Mouse (Mus musculus): ENCODE results near the gene Pitx3.
"Not testable (repeated sequence)": the region's sequence is repeated elsewhere in the genome, so short reads cannot be mapped to it uniquely, and the experiment has no call there.

Pitx3 gene

DNA sequence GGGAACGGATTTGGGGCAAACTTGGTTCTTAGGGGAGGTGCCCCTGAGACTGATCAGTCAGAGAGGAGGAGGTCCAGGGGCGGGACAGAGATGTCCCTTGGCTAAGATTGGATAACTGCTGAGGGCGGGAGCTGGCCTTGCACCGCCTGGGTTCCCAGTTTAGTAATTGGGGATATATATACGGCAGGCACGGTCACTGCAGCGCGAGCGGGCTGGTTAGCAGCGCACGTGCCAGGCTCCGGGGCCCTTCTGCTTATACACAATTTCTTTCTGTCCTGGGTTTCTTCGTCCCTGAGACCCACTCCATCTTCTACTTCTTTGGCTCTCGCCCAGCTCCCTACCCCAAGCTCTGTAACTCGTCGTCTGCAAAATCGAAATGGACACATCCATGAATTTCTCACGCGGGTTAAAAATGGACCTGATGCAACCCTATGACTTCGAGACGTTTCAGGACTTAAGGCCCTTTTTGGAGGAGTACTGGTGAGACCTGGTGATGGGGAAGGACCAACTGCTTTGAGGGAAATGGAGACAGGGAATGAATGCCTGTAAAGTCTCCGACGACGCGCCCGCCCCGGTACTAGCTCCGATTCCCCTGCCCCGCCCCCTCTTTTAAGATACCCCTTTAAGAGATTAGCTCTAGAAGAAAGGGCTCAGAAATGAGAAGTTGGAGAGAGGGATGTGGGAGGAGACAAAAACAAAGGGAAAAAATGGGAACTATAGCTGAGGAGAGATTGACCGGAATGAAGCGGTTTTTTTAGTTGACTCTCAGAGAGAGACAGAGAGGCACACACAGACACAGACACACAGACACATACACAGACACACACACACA lies 16.2 kb downstream of the Pitx3 start, which contains the start of gene Elovl3:
Elovl3 (plus strand) TSS at position 204 of the 832 bp plus-strand sequence.
- no peak for DNase-seq (ENCODE audit: low spot score)

DNA sequence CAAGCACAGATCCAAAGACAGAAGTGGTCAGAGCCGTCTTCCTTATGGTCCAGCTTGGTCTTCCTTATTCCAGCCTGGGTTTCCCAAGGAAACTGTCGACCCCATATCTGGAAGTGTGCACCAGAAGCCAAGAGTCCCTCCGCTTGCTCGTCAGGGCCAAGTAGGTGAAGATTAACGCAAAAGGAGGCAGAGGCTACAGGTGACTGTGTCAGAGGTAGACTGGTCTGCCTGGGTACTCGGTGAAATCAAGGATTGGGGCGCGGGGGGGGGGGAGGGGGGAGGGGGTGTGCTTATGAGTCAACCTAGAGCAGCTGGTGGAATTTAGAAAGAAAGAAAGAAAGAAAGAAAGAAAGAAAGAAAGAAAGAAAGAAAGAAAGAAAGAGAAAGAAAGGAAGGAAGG lies 16.8 kb downstream of the Pitx3 start:
- DNase-seq (ENCODE audit: low spot score) = no peak

DNA sequence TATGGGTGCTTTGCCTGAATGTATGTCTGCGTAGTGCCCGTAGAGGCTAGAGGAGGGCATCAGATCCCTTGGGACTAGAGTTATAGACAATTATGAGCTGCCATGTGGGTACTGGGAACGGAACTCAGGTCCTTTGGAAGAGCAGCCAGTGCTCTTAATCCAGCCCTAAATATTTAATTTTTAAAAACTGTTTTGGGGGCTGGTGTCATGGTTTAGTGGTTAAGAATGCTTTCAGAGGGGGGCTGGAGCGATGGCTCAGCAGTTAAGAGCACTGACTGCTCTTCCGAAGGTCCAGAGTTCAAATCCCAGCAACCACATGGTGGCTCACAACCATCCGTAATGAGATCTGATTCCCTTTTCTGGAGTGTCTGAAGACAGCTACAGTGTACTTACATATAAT lies 18.4 kb downstream of the Pitx3 start:
- DNase-seq (ENCODE audit: low spot score) = not testable (repeated sequence)

DNA sequence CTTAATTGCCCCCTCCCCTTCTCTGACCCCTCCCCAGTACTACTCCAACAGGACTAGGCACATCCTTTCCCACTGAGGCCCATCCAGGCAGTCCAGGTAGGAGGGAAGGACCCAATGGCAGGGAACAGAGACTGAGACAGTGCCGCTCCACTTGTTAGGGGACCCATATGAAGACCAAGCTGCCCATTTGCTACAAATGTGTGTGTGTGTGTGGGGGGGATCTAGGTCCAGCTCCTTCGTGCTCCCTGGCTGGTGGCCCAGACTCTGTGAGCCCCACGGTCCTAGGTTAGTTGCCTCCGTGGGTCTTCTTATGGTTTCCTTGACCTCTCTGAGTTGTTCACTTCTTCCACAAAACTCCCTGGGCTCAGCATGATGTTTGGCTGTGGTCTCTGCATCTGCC lies 21.8 kb downstream of the Pitx3 start:
- DNase-seq (ENCODE audit: low spot score) = no peak

DNA sequence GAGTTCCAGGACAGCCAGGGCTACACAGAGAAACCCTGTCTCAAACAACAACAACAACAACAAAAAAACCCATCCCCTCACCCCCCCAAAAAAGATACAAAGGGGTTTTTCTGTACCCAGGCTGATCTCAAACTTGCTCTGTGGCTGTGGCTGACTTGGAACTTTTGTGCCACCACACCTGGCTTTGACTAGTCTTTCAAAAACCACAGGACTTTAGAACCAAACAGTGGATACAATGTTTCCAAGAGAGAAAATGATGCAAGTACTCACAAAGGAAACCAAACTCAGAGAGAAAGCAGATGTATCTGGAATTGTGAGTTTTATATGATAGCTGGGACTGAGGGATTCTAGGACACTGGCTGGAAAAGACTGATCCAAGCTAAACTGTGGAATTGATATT lies 23.5 kb downstream of the Pitx3 start:
- DNase-seq (ENCODE audit: low spot score) = no peak

DNA sequence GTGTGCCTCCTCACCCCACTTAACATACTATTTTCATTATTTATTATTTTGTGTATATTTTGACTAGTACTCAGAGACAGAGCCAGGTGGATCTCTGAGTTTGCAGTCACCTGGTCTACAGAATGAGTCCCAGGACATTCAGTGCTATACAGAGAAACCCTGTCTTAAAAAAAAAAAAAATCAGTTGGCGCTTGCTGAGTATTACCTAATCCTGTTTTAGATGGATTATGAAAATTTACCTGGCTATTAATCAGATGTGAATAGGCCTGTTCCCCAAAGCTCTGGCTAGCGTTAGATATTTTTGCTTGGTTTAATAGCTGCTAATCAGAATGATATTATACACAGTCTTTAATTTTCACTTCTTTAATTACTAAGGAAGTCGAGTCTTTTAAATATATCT lies 24.2 kb downstream of the Pitx3 start:
- DNase-seq (ENCODE audit: low spot score) = no peak

DNA sequence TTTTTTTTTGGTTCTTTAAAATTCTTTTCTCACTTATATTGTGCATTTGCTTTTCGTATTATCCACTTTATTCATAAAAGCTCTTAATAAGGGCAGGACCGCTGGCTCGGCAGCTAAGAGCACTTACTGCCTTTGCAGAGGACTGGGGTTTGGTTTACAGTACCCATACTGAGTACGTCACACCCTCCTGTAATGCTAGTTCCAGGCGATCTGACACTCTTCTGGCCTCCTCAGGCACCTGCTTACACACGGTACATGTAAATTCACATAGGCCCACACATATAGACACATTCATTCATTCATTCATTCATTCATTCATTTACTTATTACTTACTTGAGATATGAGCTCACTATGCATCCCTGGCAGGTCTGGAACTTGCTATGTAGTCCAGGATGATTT lies 27.3 kb downstream of the Pitx3 start:
- DNase-seq (ENCODE audit: low spot score) = no peak

DNA sequence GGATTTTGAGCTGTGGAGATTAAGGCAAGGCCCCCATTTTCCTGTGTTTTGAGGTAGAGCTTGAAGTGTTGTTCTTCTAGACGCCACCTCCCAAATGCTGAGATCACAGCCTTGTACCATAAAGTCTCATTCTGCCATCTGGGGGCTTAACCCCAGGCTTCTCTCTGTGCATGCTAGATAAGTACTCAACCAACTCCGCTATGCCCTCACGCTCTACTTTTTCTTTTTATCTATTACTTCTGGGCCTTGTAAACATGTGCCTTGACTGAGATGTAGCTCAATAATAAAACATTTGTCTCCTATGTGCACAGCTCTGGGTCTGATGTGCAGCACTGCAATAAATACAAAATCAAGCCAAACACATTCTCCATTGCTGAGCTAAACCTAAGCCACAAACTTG lies 28.7 kb downstream of the Pitx3 start:
- DNase-seq (ENCODE audit: low spot score) = no peak

DNA sequence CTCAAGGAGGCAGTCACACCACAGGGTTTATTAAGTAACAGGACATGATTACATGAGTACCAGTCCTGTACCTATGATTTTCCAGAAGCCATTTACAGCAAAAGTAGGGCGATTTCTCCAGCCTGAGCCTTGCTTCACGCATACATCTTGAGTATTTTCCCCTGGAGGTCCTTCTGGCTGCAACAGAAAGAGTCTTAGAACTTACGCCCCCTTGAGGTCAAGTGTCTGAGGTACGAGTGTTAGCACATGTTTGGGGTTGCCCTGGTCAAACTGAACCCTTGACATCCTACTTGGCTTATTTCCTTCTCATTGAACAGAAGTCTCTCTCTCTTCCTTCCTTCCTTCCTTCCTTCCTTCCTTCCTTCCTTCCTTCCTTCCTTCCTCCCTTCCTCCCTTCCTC lies 33.5 kb downstream of the Pitx3 start:
- DNase-seq (ENCODE audit: low spot score) = no peak

DNA sequence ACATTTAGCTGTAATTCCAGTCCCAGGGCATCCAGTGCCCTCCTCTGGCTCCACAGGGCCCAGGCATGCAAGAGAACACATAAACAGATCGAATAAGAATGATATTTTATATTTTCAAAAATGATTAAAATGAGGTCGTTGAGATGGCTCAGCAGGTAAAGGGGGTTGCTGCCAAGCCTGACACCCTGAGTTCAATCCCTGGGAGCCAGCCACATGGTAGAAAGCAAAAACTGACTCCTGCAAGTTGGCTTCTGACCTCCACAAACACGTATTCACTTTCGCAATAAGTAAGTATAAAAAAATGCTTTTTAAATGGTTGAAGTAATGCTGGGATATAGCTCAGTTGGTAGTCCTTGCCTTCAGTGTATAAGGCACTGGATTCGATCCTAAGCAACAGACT lies 37.3 kb downstream of the Pitx3 start:
- no peak for DNase-seq (ENCODE audit: low spot score)

DNA sequence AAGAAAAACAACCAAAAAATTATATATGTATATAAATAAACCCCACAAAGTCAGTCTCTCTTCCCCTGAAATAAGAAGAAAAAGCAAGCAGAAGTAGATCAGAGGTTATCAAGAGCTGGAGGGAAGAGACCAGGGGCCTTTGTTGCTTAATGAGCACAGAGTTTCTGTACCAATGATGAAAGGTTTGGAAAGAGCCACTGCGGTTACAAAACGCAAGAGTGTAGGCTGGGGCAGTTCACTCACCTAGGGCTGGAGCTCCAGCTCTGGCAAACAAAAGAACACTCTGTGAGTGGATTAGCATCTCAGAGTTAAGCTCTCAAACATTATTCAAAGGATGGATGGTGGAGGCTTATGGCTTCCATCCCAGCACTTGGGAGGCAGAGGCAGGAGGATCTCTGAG lies 37.9 kb downstream of the Pitx3 start:
- no peak for DNase-seq (ENCODE audit: low spot score)

DNA sequence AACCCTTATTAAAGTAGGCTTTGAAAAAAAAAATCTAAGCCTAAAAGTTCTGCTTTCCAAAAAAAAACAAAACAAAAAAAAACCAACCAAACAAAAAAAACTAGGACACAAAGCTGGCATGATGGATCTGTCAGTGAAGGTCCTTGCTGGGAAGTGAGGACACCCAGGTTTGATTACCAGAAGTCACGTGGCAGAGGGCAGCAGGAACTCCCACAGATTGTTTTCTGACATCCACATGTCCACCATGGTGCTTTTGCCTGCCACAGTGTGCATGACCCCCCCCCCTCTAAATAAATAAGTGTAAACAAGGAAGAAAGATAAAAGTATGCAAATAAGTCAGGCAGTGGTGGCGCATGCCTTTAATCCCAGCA lies 44.0 kb downstream of the Pitx3 start:
- DNase-seq (ENCODE audit: low spot score) = no peak

DNA sequence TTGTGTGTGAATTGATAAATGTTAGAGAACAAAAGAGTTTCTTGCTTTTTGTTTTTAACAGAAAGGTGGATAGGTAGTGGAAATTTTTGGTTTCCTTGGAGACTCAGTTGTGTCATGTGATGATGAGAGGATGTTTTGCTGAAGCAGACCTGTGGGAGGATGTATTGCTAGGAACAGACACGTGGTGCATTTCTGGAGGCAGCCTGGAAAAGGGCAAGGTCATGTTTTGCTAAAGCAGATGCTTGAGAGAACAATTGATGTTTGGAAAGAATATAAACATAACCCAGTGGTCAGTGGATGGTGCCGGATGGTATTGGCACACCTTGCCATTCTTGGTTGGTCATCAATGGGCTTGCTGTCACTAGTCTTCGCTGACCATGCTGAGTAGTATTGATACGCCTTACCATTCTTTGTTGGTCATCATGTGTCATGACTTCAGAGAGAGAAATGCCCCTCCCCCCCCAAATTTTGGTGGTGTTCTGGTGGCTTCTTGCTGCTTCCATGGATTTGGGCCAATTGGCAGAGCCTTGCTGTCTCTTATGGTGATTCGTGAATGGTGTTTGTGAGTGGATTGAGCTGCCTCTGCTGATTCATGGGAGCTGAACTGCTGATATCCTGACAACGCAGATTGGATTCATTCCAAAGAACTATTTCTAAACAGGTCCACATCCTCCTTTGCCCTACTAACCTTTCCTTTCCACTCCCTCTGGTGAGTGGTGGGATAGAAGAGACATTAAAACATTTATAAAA lies 44.5 kb downstream of the Pitx3 start:
- DNase-seq (ENCODE audit: low spot score) = no peak

DNA sequence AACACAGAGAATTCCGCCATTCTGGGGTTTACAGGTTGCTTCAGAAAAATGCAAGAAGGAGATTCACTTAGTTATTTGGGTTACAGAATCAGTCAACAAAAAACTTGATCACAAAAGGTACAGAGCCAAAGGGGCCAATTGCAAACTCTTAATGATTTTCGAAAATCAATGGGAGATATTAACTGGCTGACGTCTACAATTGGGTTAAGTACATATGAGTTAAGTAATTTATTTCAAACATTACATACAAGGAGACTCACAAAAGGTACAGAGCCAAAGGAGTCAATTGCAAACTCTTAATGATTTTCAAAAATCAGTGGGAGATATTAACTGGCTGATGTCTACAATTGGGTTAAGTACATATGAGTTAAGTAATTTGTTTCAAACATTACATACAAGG lies 48.6 kb downstream of the Pitx3 start:
- no peak for DNase-seq (ENCODE audit: low spot score)

DNA sequence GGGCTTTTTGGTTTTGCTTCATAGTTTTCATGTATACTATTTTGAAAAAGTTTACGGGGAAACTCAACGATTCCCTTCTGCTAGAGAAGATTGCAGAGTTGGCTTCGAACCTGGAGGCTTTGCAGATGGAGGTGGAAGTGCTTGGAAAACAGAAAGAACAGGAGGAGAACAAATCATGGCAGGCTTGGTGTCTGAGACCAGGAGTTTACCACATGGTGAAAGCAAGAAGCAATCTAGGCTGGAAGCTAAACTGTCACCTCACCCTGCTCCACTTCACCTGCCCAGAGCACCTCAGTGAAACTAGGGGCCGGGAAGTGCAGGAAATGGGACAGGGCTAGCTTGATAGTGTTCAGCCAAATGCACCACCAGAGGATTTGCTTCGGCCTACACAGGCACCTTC lies 51.7 kb downstream of the Pitx3 start:
- no peak for DNase-seq (ENCODE audit: low spot score)

DNA sequence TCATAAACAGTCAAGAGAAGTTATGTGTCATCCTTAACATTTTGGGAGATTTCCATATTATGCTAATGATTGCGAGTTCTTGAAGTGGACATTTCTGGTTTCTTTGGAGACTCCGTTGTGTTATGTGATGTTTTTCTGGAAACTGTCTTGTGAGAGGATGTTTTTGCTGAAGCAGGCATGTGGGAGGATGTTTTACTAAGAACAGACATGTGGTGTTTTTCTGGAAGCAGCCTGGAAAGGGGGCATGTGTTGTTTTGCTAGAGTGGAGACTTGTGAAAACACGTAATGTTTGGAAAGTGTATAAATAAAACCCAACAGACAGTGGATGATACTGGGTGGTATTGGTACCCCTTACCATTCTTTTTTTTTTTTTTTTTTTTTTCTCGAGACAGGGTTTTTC lies 52.8 kb downstream of the Pitx3 start:
- DNase-seq (ENCODE audit: low spot score) = no peak

DNA sequence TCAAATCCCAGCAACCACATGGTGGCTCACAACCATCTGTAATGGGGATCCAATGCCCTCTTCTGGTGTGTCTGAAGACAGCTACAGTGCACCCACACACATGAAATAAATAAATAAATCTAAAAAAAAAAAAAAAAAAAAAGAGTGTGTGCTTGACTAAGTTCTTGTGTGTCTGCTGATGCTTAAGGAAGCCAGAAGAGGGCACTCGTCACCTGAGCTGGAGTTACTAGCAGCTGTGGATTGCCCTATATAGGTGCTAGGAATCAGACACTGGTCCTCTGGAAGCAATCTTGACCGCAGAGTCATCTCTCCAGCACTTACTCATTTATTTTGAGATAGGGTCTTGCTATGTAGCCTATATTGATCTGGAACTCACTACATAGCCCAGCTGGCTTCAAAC lies 54.0 kb downstream of the Pitx3 start:
- DNase-seq (ENCODE audit: low spot score) = no peak

DNA sequence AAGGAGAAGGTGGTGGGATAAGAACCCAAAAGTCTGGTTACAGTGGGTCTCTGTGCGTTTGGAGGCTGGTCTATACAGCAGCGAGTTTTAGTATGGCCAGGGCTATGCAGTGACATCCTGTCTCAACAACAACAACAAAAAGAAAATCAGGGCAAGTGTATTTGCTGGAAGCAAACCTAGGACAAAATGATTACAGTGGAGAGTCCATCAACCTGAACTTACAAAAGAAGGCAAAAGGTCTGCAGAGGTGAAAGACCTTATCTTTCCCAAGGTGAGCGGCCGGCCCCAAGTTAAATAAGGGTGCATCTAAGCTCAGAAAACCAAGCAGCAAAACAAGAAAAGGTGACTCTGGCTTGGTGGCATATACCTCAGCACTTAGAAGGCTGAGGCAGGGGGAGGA lies 56.5 kb downstream of the Pitx3 start:
- no peak for DNase-seq (ENCODE audit: low spot score)

DNA sequence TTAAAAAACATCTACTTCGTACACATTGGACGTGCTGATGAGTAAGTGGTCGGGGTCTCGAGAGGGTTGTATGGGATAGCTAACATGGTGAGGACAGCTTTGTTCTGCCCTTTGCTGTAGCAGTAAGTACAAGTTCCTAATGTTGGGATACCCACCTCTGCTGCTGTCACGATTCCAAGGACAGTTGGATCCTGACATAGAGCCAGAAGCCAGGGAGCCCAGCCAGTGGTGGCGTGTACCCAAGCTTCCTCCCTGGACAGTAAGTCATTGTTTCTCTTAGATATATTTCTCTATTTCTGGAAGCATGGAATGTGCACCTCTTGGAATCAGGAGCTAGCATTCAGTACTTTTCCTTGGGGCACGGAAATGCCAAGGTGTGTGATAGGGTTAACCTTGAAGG lies 60.3 kb downstream of the Pitx3 start:
- no peak for DNase-seq (ENCODE audit: low spot score)

DNA sequence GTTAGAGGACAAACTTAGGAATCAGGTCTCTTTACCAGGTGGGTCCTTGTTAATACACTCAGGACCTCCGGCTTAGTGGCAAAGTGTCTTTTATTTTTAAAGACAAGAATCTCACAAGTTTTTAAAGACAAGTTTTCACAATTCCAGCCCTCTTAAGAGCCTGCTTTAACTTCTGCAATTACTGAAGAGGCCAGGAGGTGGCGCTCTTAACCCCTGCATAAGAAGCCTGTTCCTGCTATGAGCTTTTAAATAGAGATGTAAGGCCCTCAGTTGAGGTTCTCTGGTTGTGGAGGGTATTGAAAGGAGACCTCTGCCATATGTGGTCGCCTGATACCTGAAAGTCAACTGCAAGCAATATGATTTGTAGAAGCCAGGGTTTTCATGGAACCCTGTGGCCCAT lies 61.8 kb downstream of the Pitx3 start:
- DNase-seq (ENCODE audit: low spot score) = peak; percentile 29
